Mouse (Mus musculus): ENCODE measurements around the gene Mbtps1.
A peak's percentile ranks its signal among the peaks of the same experiment; 100 is the strongest.

Gene Mbtps1

GRCm38 (mm10) chr8:119558603-119559401 lies at the start of gene Mbtps1:
TSS of gene Mbtps1 (minus strand) at chr8:119558735.
- TF ChIP-seq GATA4 (IDR thresholded peaks at IDR 0.05; ENCODE audit: insufficient replicate concordance, low read length) = no peak; the same call in 1 of the 2 replicates

GRCm38 (mm10) chr8:119606224-119606623 lies 47.7 kb upstream of the Mbtps1 start:
- no peak for TF ChIP-seq GATA4 (IDR thresholded peaks at IDR 0.05; ENCODE audit: insufficient replicate concordance, low read length)

GRCm38 (mm10) chr8:119604996-119605395 lies 46.5 kb upstream of the Mbtps1 start, which contains the start of gene Taf1c:
TSS of gene Taf1c (minus strand) at chr8:119605222.
- no peak; the same call in 1 of the 2 replicates for TF ChIP-seq GATA4 (IDR thresholded peaks at IDR 0.05; ENCODE audit: insufficient replicate concordance, low read length)

GRCm38 (mm10) chr8:119604398-119604803 lies 45.9 kb upstream of the Mbtps1 start:
- no peak for TF ChIP-seq GATA4 (IDR thresholded peaks at IDR 0.05; ENCODE audit: insufficient replicate concordance, low read length)

GRCm38 (mm10) chr8:119603771-119604170 lies 45.2 kb upstream of the Mbtps1 start:
- no peak for TF ChIP-seq GATA4 (IDR thresholded peaks at IDR 0.05; ENCODE audit: insufficient replicate concordance, low read length)

- TF ChIP-seq GATA4 (IDR thresholded peaks at IDR 0.05; ENCODE audit: insufficient replicate concordance, low read length) = no peak
Measured at GRCm38 (mm10) chr8:119591456-119591855, 32.9 kb upstream of the Mbtps1 start.

GRCm38 (mm10) chr8:119590348-119590747 lies 31.8 kb upstream of the Mbtps1 start:
- TF ChIP-seq GATA4 (IDR thresholded peaks at IDR 0.05; ENCODE audit: insufficient replicate concordance, low read length) = 0 out of 2 replicates have a peak, but pooled peaks have one; percentile 18

GRCm38 (mm10) chr8:119588844-119589243 lies 30.3 kb upstream of the Mbtps1 start:
- no peak for TF ChIP-seq GATA4 (IDR thresholded peaks at IDR 0.05; ENCODE audit: insufficient replicate concordance, low read length)

- TF ChIP-seq GATA4 (IDR thresholded peaks at IDR 0.05; ENCODE audit: insufficient replicate concordance, low read length) = no peak
Measured at GRCm38 (mm10) chr8:119588321-119588720, 29.8 kb upstream of the Mbtps1 start.

GRCm38 (mm10) chr8:119585901-119586300 lies 27.4 kb upstream of the Mbtps1 start:
- TF ChIP-seq GATA4 (IDR thresholded peaks at IDR 0.05; ENCODE audit: insufficient replicate concordance, low read length) = no peak

- TF ChIP-seq GATA4 (IDR thresholded peaks at IDR 0.05; ENCODE audit: insufficient replicate concordance, low read length) = no peak
Measured at GRCm38 (mm10) chr8:119580441-119581161, 22.1 kb upstream of the Mbtps1 start.

GRCm38 (mm10) chr8:119579096-119579495 lies 20.6 kb upstream of the Mbtps1 start:
- TF ChIP-seq GATA4 (IDR thresholded peaks at IDR 0.05; ENCODE audit: insufficient replicate concordance, low read length) = no peak

GRCm38 (mm10) chr8:119575366-119575726 lies 16.8 kb upstream of the Mbtps1 start:
- TF ChIP-seq GATA4 (IDR thresholded peaks at IDR 0.05; ENCODE audit: insufficient replicate concordance, low read length) = no peak

- TF ChIP-seq GATA4 (IDR thresholded peaks at IDR 0.05; ENCODE audit: insufficient replicate concordance, low read length) = no peak
Measured at GRCm38 (mm10) chr8:119574437-119575365, 16.2 kb upstream of the Mbtps1 start, which contains the start of the genes Hsdl1 and Dnaaf1. TSS of gene Hsdl1 (minus strand) at chr8:119575183. TSS of gene Dnaaf1 (plus strand) at chr8:119575235.

- TF ChIP-seq GATA4 (IDR thresholded peaks at IDR 0.05; ENCODE audit: insufficient replicate concordance, low read length) = no peak
Measured at GRCm38 (mm10) chr8:119572411-119572810, 13.9 kb upstream of the Mbtps1 start.

All from liver, adult (tissue).